Mouse (Mus musculus) cerebellum, adult 2 months (tissue): ENCODE data around the gene Mrps27.

Experiments
- CTCF ChIP-seq: fragments of 200-500 bp; IDR thresholded peaks from 2 replicates; pipeline ENCODE4 v1.5.1; 2011; ENCODE audit warnings: low read depth, mild to moderate bottlenecking, control low read depth, low read length, moderate library complexity, borderline replicate concordance; ENCODE audit not compliant: insufficient read depth
- POLR2A ChIP-seq: fragments of 200-500 bp; IDR thresholded peaks from 2 replicates; pipeline ENCODE4 v1.6.1; 2011; ENCODE audit warnings: low read length, control low read depth, borderline replicate concordance; ENCODE audit not compliant: insufficient read depth

DNA sequence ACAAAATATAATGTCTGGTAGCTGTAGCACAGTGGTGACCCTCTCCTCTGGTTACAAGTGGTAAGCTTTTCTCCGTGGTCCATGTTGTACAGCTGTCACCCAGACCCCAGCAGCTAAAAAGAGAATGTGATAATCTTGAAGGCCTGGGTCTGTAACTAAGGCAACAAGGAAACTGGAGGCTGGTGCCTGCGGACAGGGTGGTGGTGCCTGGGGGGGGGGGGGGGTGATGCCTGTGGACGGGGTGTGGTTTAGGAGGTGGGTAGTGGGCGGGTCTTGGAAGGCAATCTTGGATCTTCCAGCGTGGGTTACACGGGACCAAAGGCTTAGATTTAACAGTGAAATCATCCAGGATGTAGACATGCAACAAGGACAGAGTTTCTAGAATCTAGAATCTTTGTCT, 37.8 kb downstream of the Mrps27 start:
- no peak for TF ChIP-seq POLR2A
- TF ChIP-seq CTCF = no peak
